Mouse (Mus musculus): ENCODE results near the gene Mrps9.

GRCm38 (mm10) chr1:42878851-42879250, 27.8 kb downstream of the Mrps9 start:
- no peak for TF ChIP-seq POLR2A (IDR thresholded peaks at IDR 0.05; ENCODE audit: borderline replicate concordance, low read depth, low read length)
- TF ChIP-seq CTCF (IDR thresholded peaks at IDR 0.05; ENCODE audit: low read depth, low read length) = no peak

Data from bone marrow macrophage, adult 2 months (primary cell).